Mouse (Mus musculus) brain, embryonic 18.5 days (tissue): ENCODE measurements around the gene Cux2.
"Not testable (repeated sequence)": the region's sequence is repeated elsewhere in the genome, so short reads cannot be mapped to it uniquely, and the experiment has no call there.

ENCODE experiments used
- DNase-seq: peaks from one replicate; pipeline ENCODE4 v3.0.0-alpha.2; 2012; ENCODE audit warnings: low read depth, low spot score

Gene Cux2

GRCm38 (mm10) chr5:121871515-121872030 is 178.3 kb downstream of the Cux2 start:
- no peak for DNase-seq

DNA sequence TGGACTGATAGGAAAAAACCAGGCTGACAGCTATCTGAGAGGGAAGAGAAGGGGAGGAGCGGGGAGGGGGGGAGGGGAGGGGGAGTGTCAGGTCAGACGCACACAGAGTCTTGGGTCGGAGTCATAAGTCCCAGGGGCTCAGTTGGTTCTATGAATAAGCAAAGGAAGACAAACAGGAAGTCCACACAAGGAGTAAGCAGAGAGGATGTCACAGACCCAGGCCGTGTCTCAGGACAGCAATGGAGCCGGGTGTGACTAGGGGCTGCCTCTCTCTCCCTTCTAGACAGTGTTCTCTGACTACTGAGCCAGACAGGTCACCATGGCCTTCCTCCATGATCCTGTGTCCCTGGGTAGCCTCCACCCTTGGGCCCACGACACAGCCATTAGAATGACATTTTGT is 179.1 kb downstream of the Cux2 start:
- no peak for DNase-seq

- DNase-seq = no peak
Observed at GRCm38 (mm10) chr5:121867963-121868362, 181.9 kb downstream of the Cux2 start.

DNA sequence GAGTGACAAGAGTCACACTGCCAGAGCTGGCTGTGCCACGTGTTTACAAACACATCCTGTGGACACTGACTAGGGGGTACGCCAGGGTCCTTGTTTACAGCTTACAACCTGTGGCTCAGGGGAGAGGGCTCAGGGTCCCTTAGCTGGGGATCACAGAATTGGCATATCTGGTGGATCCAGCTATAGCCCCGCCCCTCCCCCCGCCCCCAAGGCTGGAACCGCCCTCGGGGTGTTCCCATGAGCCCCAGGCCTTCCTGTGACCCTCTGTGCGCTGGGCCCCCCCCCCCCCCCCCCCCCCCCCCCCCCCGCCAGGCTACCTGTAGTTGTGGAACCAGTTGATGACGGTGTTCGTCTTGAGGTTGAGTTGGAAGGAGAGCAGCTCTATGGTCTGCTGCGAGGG is 185.6 kb downstream of the Cux2 start:
- no peak for DNase-seq

GRCm38 (mm10) chr5:121861964-121862363 is 187.9 kb downstream of the Cux2 start:
- no peak for DNase-seq

DNA sequence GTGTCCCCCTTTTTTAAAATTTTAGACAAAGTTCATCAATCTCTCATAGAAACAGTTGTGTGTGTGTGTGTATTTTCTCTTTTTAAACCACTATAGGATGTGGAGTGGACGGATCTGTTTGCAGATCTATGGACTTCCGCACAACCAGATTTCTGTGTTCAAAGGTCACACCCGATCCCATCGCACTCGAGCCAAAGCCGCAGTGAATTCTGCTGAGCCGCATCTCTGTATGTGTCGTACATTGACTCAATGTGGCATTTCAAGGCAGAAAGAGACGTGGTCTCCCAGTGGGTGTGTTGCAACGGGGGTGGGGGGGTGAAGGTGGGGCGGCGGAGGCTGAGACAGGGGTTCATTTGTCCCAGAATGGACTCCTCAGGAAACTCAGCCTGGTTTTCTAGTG is 191.5 kb downstream of the Cux2 start:
- no peak for DNase-seq

- DNase-seq = no peak
Observed at GRCm38 (mm10) chr5:121856740-121857139, 193.2 kb downstream of the Cux2 start.

- no peak for DNase-seq
Observed at GRCm38 (mm10) chr5:121854768-121855167, 195.1 kb downstream of the Cux2 start.

- DNase-seq = no peak
Observed at GRCm38 (mm10) chr5:121853368-121854051, 196.4 kb downstream of the Cux2 start.

DNA sequence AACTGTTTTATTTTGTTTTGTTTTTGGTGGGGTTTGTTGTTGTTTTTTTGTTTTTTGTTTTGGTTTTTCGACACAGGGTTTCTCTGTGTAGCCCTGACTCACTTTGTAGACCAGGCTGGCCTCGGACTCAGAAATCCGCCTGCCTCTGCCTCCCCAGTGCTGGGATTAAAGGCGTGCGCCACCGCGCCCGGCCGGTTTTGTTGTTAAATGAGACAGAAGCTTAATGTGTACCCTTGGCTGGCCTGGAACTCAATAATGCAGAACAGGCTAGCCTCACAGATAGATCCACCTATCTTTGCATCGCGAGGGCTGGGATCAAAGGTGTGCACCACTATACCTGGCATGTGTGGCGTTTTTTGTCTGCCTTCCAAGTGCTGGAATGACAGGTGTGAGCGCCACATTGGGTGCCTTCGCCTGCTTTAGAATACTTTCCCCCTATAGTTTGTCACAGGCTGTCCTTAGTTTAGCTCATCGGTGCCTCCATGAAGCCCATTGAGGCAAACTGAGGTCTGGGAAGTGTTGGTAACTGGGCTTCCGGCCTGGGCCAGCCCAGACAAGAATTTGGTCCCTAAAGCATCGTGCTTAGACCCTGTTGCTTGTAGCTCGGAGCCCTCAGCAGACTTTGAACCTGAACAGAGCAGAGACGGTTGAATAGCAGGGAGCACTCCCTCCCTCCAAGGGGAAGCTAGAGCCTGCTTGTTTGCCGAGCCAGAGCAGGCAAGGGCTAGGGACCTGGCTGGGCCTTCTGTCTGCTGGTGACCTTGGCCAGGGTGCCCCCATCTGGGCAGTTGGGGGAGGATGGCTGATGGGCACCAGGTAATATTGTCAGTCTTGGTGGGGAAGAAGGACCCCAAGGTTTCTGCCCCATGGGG is 200.2 kb downstream of the Cux2 start:
- DNase-seq = no peak

DNA sequence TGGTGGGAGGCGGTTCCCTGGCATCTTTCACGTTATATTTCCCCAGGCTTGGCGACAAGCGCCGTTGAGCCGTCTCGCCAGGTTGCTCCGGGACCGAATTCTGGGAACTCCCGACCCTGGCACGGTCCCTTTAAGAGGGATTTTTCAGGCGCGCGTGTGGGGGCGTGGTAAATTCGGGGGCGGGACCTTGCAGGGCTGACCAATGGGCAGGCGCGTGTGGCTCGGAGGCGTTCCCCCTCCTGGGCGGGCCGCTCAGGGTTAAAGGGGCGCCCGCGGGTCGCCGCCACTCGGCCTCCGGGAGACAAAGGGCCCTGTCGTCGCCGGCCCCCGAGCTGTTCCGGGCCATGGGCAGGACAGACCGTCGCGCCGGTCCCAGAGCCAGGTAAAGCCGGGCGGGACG is 201.2 kb downstream of the Cux2 start, which contains the start of gene Pheta1:
Gene Pheta1 (plus strand): TSS at position 242 of the 400 bp plus-strand sequence.
- peak; percentile 81 for DNase-seq

DNA sequence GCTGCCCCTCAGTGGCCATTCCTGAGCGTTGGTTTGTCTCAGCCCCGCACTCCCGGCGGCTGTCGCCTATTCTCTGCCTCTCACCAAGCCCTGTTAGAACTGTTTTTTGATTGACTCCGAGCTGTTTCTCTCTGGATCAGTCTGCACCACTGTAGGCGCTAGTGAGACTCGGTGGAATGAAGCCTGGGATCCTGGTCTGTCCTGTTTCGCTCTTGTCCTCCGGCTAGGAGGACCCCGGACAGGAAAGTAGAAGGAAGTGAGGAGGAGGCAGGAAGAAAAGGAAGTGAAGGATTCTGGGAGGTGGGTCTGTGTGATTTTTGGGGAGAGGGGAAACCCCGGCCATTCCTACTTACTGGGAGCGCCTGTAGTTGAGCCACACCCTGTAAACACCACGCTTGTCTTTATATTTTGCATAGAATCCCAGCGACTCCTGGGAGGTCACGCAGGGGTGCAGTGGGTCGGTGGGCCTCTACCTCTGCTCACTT is 201.8 kb downstream of the Cux2 start:
- DNase-seq = no peak

- not testable (repeated sequence) for DNase-seq
Observed at GRCm38 (mm10) chr5:121847269-121847668, 202.6 kb downstream of the Cux2 start.

DNA sequence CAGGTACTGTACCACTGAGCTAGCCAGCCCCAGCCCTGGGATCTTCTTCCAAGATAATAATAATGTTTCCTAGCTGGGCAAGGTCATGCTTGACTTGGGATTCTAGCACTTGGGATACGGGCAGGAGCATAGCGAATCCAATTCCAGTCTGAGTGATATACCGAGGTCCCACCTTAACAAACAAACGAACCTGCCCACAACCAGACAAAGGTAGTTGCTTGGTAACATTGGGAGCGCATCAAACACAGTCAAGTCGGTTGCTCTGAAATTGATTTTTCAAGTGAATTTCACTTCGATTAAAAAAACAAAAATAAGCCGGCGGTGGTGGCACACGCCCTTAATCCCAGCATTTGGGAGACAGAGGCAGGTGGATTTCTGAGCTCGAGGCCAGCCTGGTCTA is 203.6 kb downstream of the Cux2 start:
- no peak for DNase-seq

- no peak for DNase-seq
Observed at GRCm38 (mm10) chr5:121845361-121845760, 204.5 kb downstream of the Cux2 start.

GRCm38 (mm10) chr5:121843138-121843905 is 206.6 kb downstream of the Cux2 start:
- DNase-seq = no peak

GRCm38 (mm10) chr5:121842665-121843118 is 207.2 kb downstream of the Cux2 start:
- no peak for DNase-seq

DNA sequence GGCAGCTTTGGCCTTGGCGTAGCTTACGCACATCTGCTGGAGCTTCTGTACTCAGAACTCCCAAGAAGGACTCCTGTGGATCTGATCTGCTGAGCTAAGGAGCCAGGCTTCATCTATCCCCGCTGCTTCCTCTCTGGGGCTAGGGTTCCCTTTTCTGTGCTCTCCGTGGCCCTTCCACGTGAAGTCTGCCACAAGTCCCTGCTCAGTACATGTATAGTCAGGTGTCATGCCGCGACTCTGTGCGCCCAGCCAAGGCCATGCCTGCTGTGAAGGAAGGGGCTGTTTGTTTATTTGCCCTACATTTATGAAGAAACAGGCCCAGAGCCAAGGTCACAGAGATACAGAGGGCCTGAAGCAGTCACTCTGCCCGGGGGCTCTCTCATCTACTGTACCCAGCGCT is 207.9 kb downstream of the Cux2 start:
- DNase-seq = no peak

- DNase-seq = no peak
Observed at GRCm38 (mm10) chr5:121841516-121841915, 208.4 kb downstream of the Cux2 start.

DNA sequence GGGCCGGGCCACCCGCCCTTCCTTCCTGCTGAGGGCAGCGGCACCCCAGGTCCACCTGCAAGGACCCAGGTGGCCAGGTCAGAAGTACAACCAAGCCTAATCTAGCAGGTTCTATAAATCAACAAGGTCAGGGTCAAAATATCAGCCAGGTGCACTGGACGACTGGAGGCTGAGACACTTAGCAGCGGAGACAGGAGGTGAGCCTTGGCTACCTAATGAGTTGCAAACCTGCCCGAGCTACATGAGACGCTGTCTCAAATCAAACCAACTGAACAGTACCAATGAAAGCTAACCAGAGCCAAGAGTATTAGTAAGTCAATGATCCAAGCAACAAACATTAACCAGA is 210.8 kb downstream of the Cux2 start:
- DNase-seq = no peak

DNA sequence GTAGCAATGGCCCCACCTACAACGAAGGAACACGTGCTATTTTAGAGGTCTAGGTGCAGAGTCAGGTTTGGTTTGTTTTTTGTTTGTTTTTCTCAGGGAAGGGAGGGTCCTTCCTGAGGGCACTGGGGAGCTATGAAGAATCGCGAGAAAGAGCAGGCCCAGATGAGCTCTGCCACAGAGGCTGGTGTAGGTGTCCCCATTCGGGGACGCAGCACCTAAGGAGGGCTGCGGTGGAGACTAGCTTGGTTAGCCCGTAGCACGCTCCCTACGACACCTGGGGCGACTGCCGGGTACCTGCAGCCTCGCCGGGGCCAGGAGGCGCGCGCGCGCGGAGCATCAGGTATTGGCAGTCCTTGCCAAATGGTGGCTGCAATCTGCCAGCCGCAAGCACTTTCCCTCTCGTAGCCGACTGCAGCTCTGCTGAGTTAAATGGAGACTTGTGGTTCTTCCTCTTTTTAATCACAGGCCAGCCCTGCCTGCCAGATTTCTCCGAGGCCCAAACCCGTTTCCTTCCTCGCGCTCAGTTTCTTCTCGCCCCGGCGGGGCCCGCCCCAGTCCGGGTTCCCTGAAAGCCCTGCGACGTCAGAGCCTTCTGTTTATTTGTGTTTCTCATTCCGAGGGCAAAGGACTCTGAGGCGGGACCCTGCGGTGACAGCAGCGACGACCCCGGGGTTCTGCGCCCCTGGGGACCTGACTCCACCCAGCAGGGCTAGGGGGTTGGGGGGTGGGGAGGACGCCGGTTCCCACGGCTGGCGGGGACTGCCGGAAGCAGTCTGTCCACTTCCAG is 211.4 kb downstream of the Cux2 start:
- no peak for DNase-seq
